Mouse (Mus musculus) cerebellum, adult 18-20 months (tissue): Measurements from ENCODE around the gene Odf3b.

Experiments used
- DNase-seq, 2 experiments: peaks; one replicate each; pipeline ENCODE4 v3.0.0; 2021

Odf3b gene

GRCm38 (mm10) chr15:89334774-89335537 is 44.1 kb downstream of the Odf3b start:
- DNase-seq = no peak

- no peak for DNase-seq
These were observed 44.8 kb downstream of the Odf3b start, which contains the start of gene Miox for GRCm38 (mm10) chr15:89334271-89334670. Gene Miox (plus strand): TSS chr15:89334398.
